Mouse (Mus musculus): ENCODE results near the gene Eif4g3. TPM values are rescaled to one million over a fixed set of nuclear protein-coding genes. Genes with fewer than 3 reads are reported as not detected.
A peak's percentile ranks its signal among the peaks of the same experiment; 100 is the strongest.
"Not testable (repeated sequence)": the region's sequence is repeated elsewhere in the genome, so short reads cannot be mapped to it uniquely, and the experiment has no call there.

Gene Eif4g3
- polyA plus RNA-seq, 1 experiment from 2014 or later = 7.3 TPM

- Histone ChIP-seq H3K4me1 (replicated peaks) (peaks cover 6% of the 10 kb centered on the region; the same call in 1 of the 2 replicates), H3K4me3 (replicated peaks) (no peak overlapping the region), H3K9ac (no peak overlapping the region), H3K27ac (no peak overlapping the region), H3K9me3 (replicated peaks) (0 out of 2 replicates have a peak, but pooled peaks cover 9% of the 10 kb centered on the region), H3K27me3 (no peaks in the 10 kb centered on the region), H3K36me3 (peaks cover 48% of the 10 kb centered on the region), H3K4me2 (no peak overlapping the region)
- ATAC-seq (ENCODE audit: low read depth) (no peak), DNase-seq (no peak)
- 92% methylated on average over 16 of the region's 16 CpGs for WGBS (ENCODE audit: insufficient replicate concordance)
These were observed 52.1 kb downstream of the Eif4g3 start for GRCm38 (mm10) chr4:138044841-138045500.

- H3K9me3 ChIP-seq (replicated peaks) = 0 out of 2 replicates have a peak, but pooled peaks cover 9% of the 10 kb centered on the region
- H3K36me3 ChIP-seq = peaks cover 53% of the 10 kb centered on the region
- ATAC-seq (ENCODE audit: low read depth) (no peak), DNase-seq (no peak)
- H3K4me2 ChIP-seq = no peak overlapping the region
- no peak overlapping the region for H3K4me3 ChIP-seq (replicated peaks)
- H3K9ac ChIP-seq = no peak overlapping the region
- no peaks in the 10 kb centered on the region for H3K27me3 ChIP-seq
- H3K27ac ChIP-seq = no peak overlapping the region
- 82% methylated on average over 1 of the region's 1 CpGs for WGBS (ENCODE audit: insufficient replicate concordance)
- peaks cover 9% of the 10 kb centered on the region; the same call in 1 of the 2 replicates for H3K4me1 ChIP-seq (replicated peaks)
These were observed 53.0 kb downstream of the Eif4g3 start for GRCm38 (mm10) chr4:138045809-138046208.

- Histone ChIP-seq H3K9me3 (replicated peaks) (0 out of 2 replicates have a peak, but pooled peaks cover 9% of the 10 kb centered on the region), H3K4me3 (replicated peaks) (no peak overlapping the region), H3K4me2 (no peak overlapping the region), H3K9ac (no peak overlapping the region), H3K27ac (no peak overlapping the region), H3K27me3 (no peaks in the 10 kb centered on the region), H3K36me3 (peaks cover 56% of the 10 kb centered on the region), H3K4me1 (replicated peaks) (peaks cover 9% of the 10 kb centered on the region; the same call in 1 of the 2 replicates)
- WGBS (ENCODE audit: insufficient replicate concordance) = 87% methylated on average over 8 of the region's 8 CpGs
- no peak for DNase-seq
- ATAC-seq (ENCODE audit: low read depth) = no peak
These were observed 53.5 kb downstream of the Eif4g3 start for GRCm38 (mm10) chr4:138046371-138046770.

GRCm38 (mm10) chr4:138049547-138049946 lies 56.7 kb downstream of the Eif4g3 start:
- Histone ChIP-seq H3K4me2 (no peak overlapping the region), H3K27me3 (no peaks in the 10 kb centered on the region), H3K4me1 (replicated peaks) (peaks cover 9% of the 10 kb centered on the region; the same call in 1 of the 2 replicates), H3K4me3 (replicated peaks) (no peak overlapping the region), H3K9me3 (replicated peaks) (0 out of 2 replicates have a peak, but pooled peaks cover 9% of the 10 kb centered on the region), H3K36me3 (peaks cover 61% of the 10 kb centered on the region), H3K9ac (no peak overlapping the region), H3K27ac (no peak overlapping the region)
- ATAC-seq (ENCODE audit: low read depth) (no peak), DNase-seq (no peak)
- WGBS (ENCODE audit: insufficient replicate concordance) = 82% methylated on average over 6 of the region's 6 CpGs

- DNase-seq (no peak), ATAC-seq (ENCODE audit: low read depth) (no peak)
- no peaks in the 10 kb centered on the region for H3K9me3 ChIP-seq (replicated peaks)
- H3K4me1 ChIP-seq (replicated peaks) = peaks cover 9% of the 10 kb centered on the region; the same call in 1 of the 2 replicates
- no peak overlapping the region for H3K4me2 ChIP-seq
- H3K27me3 ChIP-seq = no peaks in the 10 kb centered on the region
- peaks cover 47% of the 10 kb centered on the region for H3K36me3 ChIP-seq
- WGBS (ENCODE audit: insufficient replicate concordance) = 92% methylated on average over 9 of the region's 9 CpGs
- H3K9ac ChIP-seq = no peak overlapping the region
- H3K4me3 ChIP-seq (replicated peaks) = no peak overlapping the region
- H3K27ac ChIP-seq = no peak overlapping the region
These were observed 58.7 kb downstream of the Eif4g3 start for GRCm38 (mm10) chr4:138051488-138051887.

- Histone ChIP-seq H3K4me1 (replicated peaks) (no peaks in the 10 kb centered on the region), H3K4me2 (no peak overlapping the region), H3K27ac (no peak overlapping the region), H3K27me3 (no peaks in the 10 kb centered on the region), H3K9me3 (replicated peaks) (no peaks in the 10 kb centered on the region), H3K9ac (no peak overlapping the region), H3K36me3 (peaks cover 44% of the 10 kb centered on the region), H3K4me3 (replicated peaks) (no peak overlapping the region)
- ATAC-seq (ENCODE audit: low read depth) (no peak), DNase-seq (no peak)
- 75% methylated on average over 5 of the region's 5 CpGs for WGBS (ENCODE audit: insufficient replicate concordance)
These were observed 63.8 kb downstream of the Eif4g3 start for GRCm38 (mm10) chr4:138056658-138057057.

- not testable (repeated sequence) for H3K4me2 ChIP-seq; H3K9ac ChIP-seq; H3K27ac ChIP-seq; H3K4me3 ChIP-seq (replicated peaks); H3K27me3 ChIP-seq; H3K9me3 ChIP-seq (replicated peaks); H3K4me1 ChIP-seq (replicated peaks); ATAC-seq (ENCODE audit: low read depth); DNase-seq
- H3K36me3 ChIP-seq = peaks cover 46% of the 10 kb centered on the region
- 89% methylated on average over 22 of the region's 22 CpGs for WGBS (ENCODE audit: insufficient replicate concordance)
These were observed 64.5 kb downstream of the Eif4g3 start for GRCm38 (mm10) chr4:138057196-138057754.

GRCm38 (mm10) chr4:138061161-138061560 lies 68.3 kb downstream of the Eif4g3 start:
- H3K4me2 ChIP-seq = no peak overlapping the region
- no peaks in the 10 kb centered on the region for H3K27me3 ChIP-seq
- DNase-seq (no peak), ATAC-seq (ENCODE audit: low read depth) (no peak)
- H3K9ac ChIP-seq = no peak overlapping the region
- H3K4me1 ChIP-seq (replicated peaks) = peaks cover 18% of the 10 kb centered on the region
- no peak overlapping the region for H3K4me3 ChIP-seq (replicated peaks)
- H3K9me3 ChIP-seq (replicated peaks) = no peaks in the 10 kb centered on the region
- 83% methylated on average over 4 of the region's 4 CpGs for WGBS (ENCODE audit: insufficient replicate concordance)
- no peak overlapping the region for H3K27ac ChIP-seq
- H3K36me3 ChIP-seq = peaks cover 31% of the 10 kb centered on the region

GRCm38 (mm10) chr4:138063372-138064265 lies 70.8 kb downstream of the Eif4g3 start:
- ATAC-seq (ENCODE audit: low read depth) (no peak), DNase-seq (no peak)
- WGBS (ENCODE audit: insufficient replicate concordance) = 72% methylated on average over 7 of the region's 7 CpGs
- peak overlapping the region; percentile 34; the same call in 1 of the 2 replicates for H3K27ac ChIP-seq
- no peak overlapping the region for H3K4me2 ChIP-seq
- H3K27me3 ChIP-seq = no peaks in the 10 kb centered on the region
- no peaks in the 10 kb centered on the region for H3K9me3 ChIP-seq (replicated peaks)
- H3K36me3 ChIP-seq = peaks cover 22% of the 10 kb centered on the region; the same call in 1 of the 2 replicates
- no peak overlapping the region for H3K9ac ChIP-seq
- H3K4me1 ChIP-seq (replicated peaks) = peaks cover 30% of the 10 kb centered on the region
- no peak overlapping the region for H3K4me3 ChIP-seq (replicated peaks)

GRCm38 (mm10) chr4:138064882-138065592 lies 72.2 kb downstream of the Eif4g3 start:
- no peak overlapping the region for H3K4me3 ChIP-seq (replicated peaks)
- no peaks in the 10 kb centered on the region for H3K27me3 ChIP-seq
- ATAC-seq (ENCODE audit: low read depth) (peak; percentile 63; the same call in 1 of the 2 replicates), DNase-seq (peak; percentile 21)
- H3K27ac ChIP-seq = peak overlapping the region; percentile 50
- H3K9ac ChIP-seq = 0 out of 2 replicates have a peak overlapping the region, but pooled peaks have one; percentile 11
- H3K36me3 ChIP-seq = peaks cover 28% of the 10 kb centered on the region
- H3K9me3 ChIP-seq (replicated peaks) = no peaks in the 10 kb centered on the region
- peak overlapping the region; percentile 6; the same call in 1 of the 2 replicates for H3K4me2 ChIP-seq
- peaks cover 30% of the 10 kb centered on the region for H3K4me1 ChIP-seq (replicated peaks)
- 62% methylated on average over 11 of the region's 11 CpGs for WGBS (ENCODE audit: insufficient replicate concordance)
